Mouse (Mus musculus) liver, embryonic 14.5 days (tissue): Measurements from ENCODE around the gene Tinagl1. TPM values are rescaled to one million over a fixed set of nuclear protein-coding genes. Genes with fewer than 3 reads are reported as not detected.

Experiments used
- ATAC-seq: fragments of 200-750 bp; cut with Nextera tagmentation; 2 replicates; pipeline ENCODE4 v1.8.0; 2017; ENCODE audit warnings: moderate number of reproducible peaks, mild to moderate bottlenecking, moderate library complexity; ENCODE audit not compliant: insufficient read depth
- DNase-seq, 3 experiments: peaks; one replicate each; pipeline ENCODE4 v3.0.0-alpha.2; 2012 to 2013; ENCODE audit warnings: low read depth in 3 of 3, low spot score in 3 of 3
- H3K27ac ChIP-seq: fragments of 300-500 bp; sonication (generic); 2 replicates; pipeline ENCODE4 v1.5.1; 2014; ENCODE audit warnings: moderate library complexity, mild to moderate bottlenecking, control low read depth, inconsistent platforms
- H3K27me3 ChIP-seq: fragments of 300-500 bp; sonication (generic); 2 replicates; pipeline ENCODE4 v1.6.1; 2014; ENCODE audit warnings: mild to moderate bottlenecking, low read length, moderate library complexity; ENCODE audit not compliant: control insufficient read depth, insufficient read depth
- H3K36me3 ChIP-seq: fragments of 300-500 bp; sonication (generic); replicated peaks from 2 replicates; pipeline ENCODE4 v1.6.1; 2014; ENCODE audit warnings: low read depth; ENCODE audit not compliant: control insufficient read depth, insufficient read depth
- H3K4me1 ChIP-seq, 2 experiments: fragments of 200-500 bp in 1 of 2; fragments of 300-500 bp in 1 of 2; sonication (generic) in 1 of 2; replicated peaks; 2 replicates each; pipeline ENCODE4 v1.6.1; 2012 to 2014; ENCODE audit warnings: antibody characterized with exemption in 1 of 2, inconsistent platforms in 1 of 2, low read length in 1 of 2; ENCODE audit not compliant: control insufficient read depth in 2 of 2, insufficient read depth in 2 of 2
- H3K4me2 ChIP-seq: fragments of 300-500 bp; sonication (generic); 2 replicates; pipeline ENCODE4 v1.6.1; 2014; ENCODE audit warnings: low read depth, mild to moderate bottlenecking, control low read depth, moderate library complexity
- H3K4me3 ChIP-seq, 2 experiments: fragments of 200-500 bp in 1 of 2; fragments of 300-500 bp in 1 of 2; sonication (generic) in 1 of 2; 2 replicates each; pipeline ENCODE4 v1.5.1; 2012 to 2014; ENCODE audit warnings: low read depth in 2 of 2, low read length in 2 of 2, mild to moderate bottlenecking in 2 of 2, control low read depth in 1 of 2, inconsistent platforms in 1 of 2, moderate library complexity in 1 of 2; ENCODE audit not compliant: insufficient read depth in 1 of 2
- H3K9ac ChIP-seq: fragments of 300-500 bp; sonication (generic); replicated peaks from 2 replicates; pipeline ENCODE4 v1.6.1; 2014; ENCODE audit warnings: mild to moderate bottlenecking, control low read depth, moderate library complexity
- H3K9me3 ChIP-seq: fragments of 300-500 bp; sonication (generic); 2 replicates; pipeline ENCODE4 v1.6.1; 2016; ENCODE audit warnings: low read length, mixed read lengths; ENCODE audit not compliant: control insufficient read depth
- CTCF ChIP-seq: IDR thresholded peaks from 2 replicates; pipeline ENCODE4 v1.5.1; 2016; ENCODE audit warnings: antibody characterized with exemption, low read depth, control low read depth
- EP300 ChIP-seq: IDR thresholded peaks from 2 replicates; pipeline ENCODE4 v1.6.1; 2016; ENCODE audit warnings: antibody characterized with exemption, low read depth
- WGBS: fragments of 180-500 bp; shearing (Covaris S2); extraction: QIAGEN DNeasy Blood & Tissue Kit; methylation state at CpG from one replicate; pipeline ENCODE4 v1.1.7; 2014; ENCODE audit not compliant: insufficient replicate concordance; 5-methylcytosine and 5-hydroxymethylcytosine counted together
- polyA plus RNA-seq, 2 experiments: library from polyadenylated mRNA; depleted of rRNA in 1 of 2; stranded (reverse) in 1 of 2; unstranded in 1 of 2; fragments of >200 nt; fragmentation: Nextera tagmentation in 1 of 2; extraction: Ambion mirVana in 1 of 2; gene quantifications; 2 replicates each; pipeline versions ENCODE4 v1.2.1 to v1.2.3; 2012 to 2014

The Tinagl1 gene
- polyA plus RNA-seq, 2 experiments: 18.2 to 24.4 TPM

DNA sequence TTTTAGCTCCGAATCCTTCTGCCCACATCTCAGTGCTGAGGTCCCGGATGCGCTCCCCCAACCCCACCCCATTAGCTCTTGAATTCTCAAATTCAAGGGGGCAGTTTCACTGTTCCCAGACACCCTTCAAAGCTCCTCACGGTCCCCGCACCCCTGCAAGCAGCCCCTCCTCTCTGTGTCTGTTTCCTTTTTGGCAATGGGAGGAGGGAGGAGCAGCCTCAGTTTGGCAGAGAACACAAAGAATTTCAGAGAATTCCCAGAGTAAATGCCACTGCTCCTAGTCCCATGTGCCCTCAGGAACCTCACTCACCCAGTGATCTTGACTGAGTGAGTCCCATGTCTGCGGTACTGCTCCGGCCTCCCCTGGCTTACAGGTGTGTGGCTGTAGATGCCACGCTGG is 8.3 kb downstream of the Tinagl1 start:
- peaks cover 13% of the 10 kb centered on the region for H3K27me3 ChIP-seq
- H3K4me3 ChIP-seq: no peak overlapping the region
- H3K4me1 ChIP-seq: no peaks in the 10 kb centered on the region
- H3K9ac ChIP-seq: no peak overlapping the region
- H3K9me3 ChIP-seq: no peaks in the 10 kb centered on the region
- H3K27ac ChIP-seq: no peak overlapping the region
- ATAC-seq: no peak
- no peak for DNase-seq
- H3K4me2 ChIP-seq: no peak overlapping the region
- H3K36me3 ChIP-seq: 0 out of 2 replicates have a peak, but pooled peaks cover 4% of the 10 kb centered on the region
- WGBS: 70% methylated on average over 8 of the region's 8 CpGs
- no peak for TF ChIP-seq CTCF
- no peak for TF ChIP-seq EP300

DNA sequence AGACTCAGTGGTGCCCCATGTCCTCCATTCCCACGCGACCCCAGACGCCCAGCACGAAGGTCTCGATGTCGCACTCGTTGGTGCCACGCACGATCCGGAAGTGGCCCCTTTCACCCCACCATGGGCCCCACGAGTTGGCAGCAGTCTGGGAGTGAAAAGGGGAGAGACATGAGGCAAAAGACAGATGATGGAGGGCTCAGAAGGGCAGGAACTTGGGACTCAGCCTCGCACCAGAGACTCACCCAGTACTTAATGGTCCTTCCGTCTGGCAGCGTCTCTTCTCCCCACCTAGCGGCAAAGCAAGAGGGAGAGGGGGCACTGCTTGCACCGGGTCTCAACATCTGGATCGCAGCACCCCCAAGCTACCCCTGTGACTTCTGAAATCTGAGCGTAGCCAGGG is 8.9 kb downstream of the Tinagl1 start:
- TF ChIP-seq EP300 (no peak), CTCF (no peak)
- Histone ChIP-seq H3K9ac (no peak overlapping the region), H3K4me3 (no peak overlapping the region), H3K27me3 (peaks cover 13% of the 10 kb centered on the region), H3K4me2 (no peak overlapping the region), H3K27ac (no peak overlapping the region), H3K36me3 (0 out of 2 replicates have a peak, but pooled peaks cover 4% of the 10 kb centered on the region), H3K4me1 (no peaks in the 10 kb centered on the region), H3K9me3 (no peaks in the 10 kb centered on the region)
- WGBS: 70% methylated on average over 18 of the region's 18 CpGs
- DNase-seq: no peak
- ATAC-seq: no peak

DNA sequence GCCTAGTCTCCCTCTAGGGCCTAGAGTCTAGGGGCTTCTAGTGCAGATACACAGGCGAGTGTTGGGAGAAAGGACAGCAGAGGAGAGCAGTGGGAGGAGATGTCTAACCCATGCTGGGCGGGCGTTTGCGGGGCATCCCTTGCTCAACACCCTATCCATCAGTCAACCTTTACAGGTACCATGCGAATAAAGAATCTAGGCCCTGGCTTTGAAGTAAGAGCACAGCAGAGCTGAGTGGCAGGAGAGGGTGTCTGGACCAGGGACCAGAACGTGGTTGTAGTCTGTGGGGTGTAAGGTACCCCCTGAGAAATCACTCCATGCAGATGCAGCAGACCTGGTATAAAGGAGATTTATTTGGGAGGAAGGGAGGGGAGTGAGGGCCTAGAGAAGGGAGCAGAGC is 10.8 kb downstream of the Tinagl1 start:
- no peaks in the 10 kb centered on the region for H3K4me1 ChIP-seq
- no peak overlapping the region for H3K4me2 ChIP-seq
- peaks cover 13% of the 10 kb centered on the region for H3K27me3 ChIP-seq
- TF ChIP-seq CTCF (no peak), EP300 (no peak)
- DNase-seq (no peak), ATAC-seq (no peak)
- H3K9me3 ChIP-seq: no peaks in the 10 kb centered on the region
- no peak overlapping the region for H3K4me3 ChIP-seq
- H3K9ac ChIP-seq: no peak overlapping the region
- no peak overlapping the region for H3K27ac ChIP-seq
- H3K36me3 ChIP-seq: 0 out of 2 replicates have a peak, but pooled peaks cover 4% of the 10 kb centered on the region
- 58% methylated on average over 6 of the region's 6 CpGs for WGBS

DNA sequence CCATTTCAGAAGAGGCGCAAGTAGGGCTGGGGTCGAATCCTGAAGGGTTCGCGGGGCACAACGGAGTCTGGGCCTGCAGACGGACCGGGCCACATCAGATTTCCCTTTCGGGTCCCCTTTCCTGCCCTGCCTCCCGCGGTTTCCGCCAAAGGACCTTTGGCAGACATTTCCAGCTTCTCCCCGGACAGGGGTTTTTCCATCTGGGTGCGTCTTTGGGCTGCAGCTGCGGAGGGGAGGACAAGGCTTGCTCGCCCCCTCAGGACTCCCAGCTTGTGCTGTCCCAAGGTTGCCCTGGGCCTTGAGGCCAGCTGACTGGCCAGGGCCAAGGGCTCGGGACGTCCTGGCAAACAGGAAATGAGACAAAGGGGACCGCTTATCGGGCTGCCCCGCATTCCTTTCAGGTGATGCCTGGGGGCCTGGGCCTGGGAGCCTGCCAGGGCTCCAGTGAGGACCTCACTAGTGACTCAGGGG is 11.5 kb downstream of the Tinagl1 start:
- DNase-seq (no peak), ATAC-seq (no peak)
- Histone ChIP-seq H3K4me3 (no peak overlapping the region), H3K9me3 (no peaks in the 10 kb centered on the region), H3K9ac (no peak overlapping the region), H3K4me2 (peak overlapping the region; percentile 13; the same call in 1 of the 2 replicates), H3K27ac (no peak overlapping the region), H3K27me3 (peaks cover 13% of the 10 kb centered on the region), H3K36me3 (0 out of 2 replicates have a peak, but pooled peaks cover 4% of the 10 kb centered on the region), H3K4me1 (no peaks in the 10 kb centered on the region)
- TF ChIP-seq CTCF (no peak), EP300 (no peak)
- WGBS: 2% methylated on average over 20 of the region's 20 CpGs

DNA sequence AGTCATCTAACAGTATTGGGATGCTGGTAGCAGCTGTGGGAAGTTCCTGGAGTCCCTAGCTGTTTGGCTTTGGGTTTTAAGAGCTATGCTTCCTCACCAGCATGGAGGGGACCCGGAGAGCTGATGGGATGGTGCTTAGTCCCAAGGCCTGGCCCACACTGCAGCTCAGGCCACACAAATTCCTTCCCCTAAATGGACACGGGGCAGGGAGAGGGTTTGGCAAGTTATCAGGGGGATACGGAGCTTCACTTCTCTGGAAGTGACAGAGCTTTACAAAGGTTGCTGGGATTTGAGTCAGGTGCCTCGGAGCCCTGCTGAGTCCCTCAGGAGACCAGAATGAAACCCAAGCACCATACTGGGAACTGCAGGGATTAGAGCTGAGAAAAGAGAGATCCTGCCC is 13.6 kb downstream of the Tinagl1 start:
- WGBS: 25% methylated on average over 4 of the region's 4 CpGs
- Histone ChIP-seq H3K4me3 (no peak overlapping the region), H3K9ac (no peak overlapping the region), H3K36me3 (0 out of 2 replicates have a peak, but pooled peaks cover 4% of the 10 kb centered on the region), H3K4me1 (no peaks in the 10 kb centered on the region), H3K9me3 (no peaks in the 10 kb centered on the region), H3K4me2 (no peak overlapping the region), H3K27ac (no peak overlapping the region), H3K27me3 (peaks cover 13% of the 10 kb centered on the region)
- ATAC-seq: no peak
- no peak for DNase-seq
- TF ChIP-seq CTCF (no peak), EP300 (no peak)
